Mouse (Mus musculus): Measurements from ENCODE around the gene Cab39. TPM values are rescaled to one million over a fixed set of nuclear protein-coding genes. Genes with fewer than 3 reads are reported as not detected.
"Not testable (repeated sequence)": the region's sequence is repeated elsewhere in the genome, so short reads cannot be mapped to it uniquely, and the experiment has no call there.

The Cab39 gene
- polyA plus RNA-seq, 1 experiment, result 52.5 TPM

GRCm38 (mm10) chr1:85790565-85790964 lies 2.7 kb upstream of the Cab39 start:
- DNase-seq (ENCODE audit: low read depth), result no peak

GRCm38 (mm10) chr1:85791476-85791875 lies 1.8 kb upstream of the Cab39 start:
- no peak for DNase-seq (ENCODE audit: low read depth)

GRCm38 (mm10) chr1:85794106-85794771 lies 998 bp downstream of the Cab39 start:
- no peak for DNase-seq (ENCODE audit: low read depth)

GRCm38 (mm10) chr1:85795196-85795595 lies 2.0 kb downstream of the Cab39 start:
- DNase-seq (ENCODE audit: low read depth), result no peak

- DNase-seq (ENCODE audit: low read depth), result no peak
Observed at GRCm38 (mm10) chr1:85799776-85800175, 6.5 kb downstream of the Cab39 start.

GRCm38 (mm10) chr1:85802517-85802916 lies 9.3 kb downstream of the Cab39 start:
- DNase-seq (ENCODE audit: low read depth), result no peak

GRCm38 (mm10) chr1:85804551-85804950 lies 11.3 kb downstream of the Cab39 start:
- no peak for DNase-seq (ENCODE audit: low read depth)

- no peak for DNase-seq (ENCODE audit: low read depth)
Observed at GRCm38 (mm10) chr1:85809256-85809655, 16.0 kb downstream of the Cab39 start.

- DNase-seq (ENCODE audit: low read depth), result no peak
Observed at GRCm38 (mm10) chr1:85810343-85810742, 17.1 kb downstream of the Cab39 start.

- DNase-seq (ENCODE audit: low read depth), result no peak
Observed at GRCm38 (mm10) chr1:85810787-85811186, 17.5 kb downstream of the Cab39 start.

GRCm38 (mm10) chr1:85814213-85814612 lies 21.0 kb downstream of the Cab39 start:
- DNase-seq (ENCODE audit: low read depth), result not testable (repeated sequence)

GRCm38 (mm10) chr1:85818121-85818520 lies 24.9 kb downstream of the Cab39 start:
- DNase-seq (ENCODE audit: low read depth), result peak; percentile 54

- no peak for DNase-seq (ENCODE audit: low read depth)
Observed at GRCm38 (mm10) chr1:85819695-85820094, 26.5 kb downstream of the Cab39 start.

- DNase-seq (ENCODE audit: low read depth), result no peak
Observed at GRCm38 (mm10) chr1:85822239-85822638, 29.0 kb downstream of the Cab39 start.

GRCm38 (mm10) chr1:85824905-85825304 lies 31.7 kb downstream of the Cab39 start:
- no peak for DNase-seq (ENCODE audit: low read depth)

- DNase-seq (ENCODE audit: low read depth), result no peak
Observed at GRCm38 (mm10) chr1:85827166-85827565, 33.9 kb downstream of the Cab39 start.

- DNase-seq (ENCODE audit: low read depth), result peak; percentile 92
Observed at GRCm38 (mm10) chr1:85829016-85829415, 35.8 kb downstream of the Cab39 start.

- DNase-seq (ENCODE audit: low read depth), result no peak
Observed at GRCm38 (mm10) chr1:85838056-85838455, 44.8 kb downstream of the Cab39 start.

GRCm38 (mm10) chr1:85839356-85839755 lies 46.1 kb downstream of the Cab39 start:
- DNase-seq (ENCODE audit: low read depth), result no peak

GRCm38 (mm10) chr1:85839790-85840189 lies 46.5 kb downstream of the Cab39 start:
- DNase-seq (ENCODE audit: low read depth), result no peak

GRCm38 (mm10) chr1:85840421-85840820 lies 47.2 kb downstream of the Cab39 start:
- no peak for DNase-seq (ENCODE audit: low read depth)

GRCm38 (mm10) chr1:85842251-85842650 lies 49.0 kb downstream of the Cab39 start:
- DNase-seq (ENCODE audit: low read depth), result no peak

GRCm38 (mm10) chr1:85843291-85843863 lies 50.1 kb downstream of the Cab39 start:
- no peak for DNase-seq (ENCODE audit: low read depth)

- no peak for DNase-seq (ENCODE audit: low read depth)
Observed at GRCm38 (mm10) chr1:85844981-85845380, 51.7 kb downstream of the Cab39 start.

Data from gonadal fat pad, adult 2 months (tissue).